Mouse (Mus musculus) liver, embryonic 14.5 days (tissue): Measurements from ENCODE around the gene Kansl1l. TPM values are rescaled to one million over a fixed set of nuclear protein-coding genes. Genes with fewer than 3 reads are reported as not detected.

Experiments used
- ATAC-seq: fragments of 200-750 bp; cut with Nextera tagmentation; 2 replicates; pipeline ENCODE4 v1.8.0; 2017; ENCODE audit warnings: moderate number of reproducible peaks, mild to moderate bottlenecking, moderate library complexity; ENCODE audit not compliant: insufficient read depth
- DNase-seq, 3 experiments: peaks; one replicate each; pipeline ENCODE4 v3.0.0-alpha.2; 2012 to 2013; ENCODE audit warnings: low read depth in 3 of 3, low spot score in 3 of 3
- H3K27ac ChIP-seq: fragments of 300-500 bp; sonication (generic); 2 replicates; pipeline ENCODE4 v1.5.1; 2014; ENCODE audit warnings: moderate library complexity, mild to moderate bottlenecking, control low read depth, inconsistent platforms
- H3K27me3 ChIP-seq: fragments of 300-500 bp; sonication (generic); 2 replicates; pipeline ENCODE4 v1.6.1; 2014; ENCODE audit warnings: mild to moderate bottlenecking, low read length, moderate library complexity; ENCODE audit not compliant: control insufficient read depth, insufficient read depth
- H3K36me3 ChIP-seq: fragments of 300-500 bp; sonication (generic); replicated peaks from 2 replicates; pipeline ENCODE4 v1.6.1; 2014; ENCODE audit warnings: low read depth; ENCODE audit not compliant: control insufficient read depth, insufficient read depth
- H3K4me1 ChIP-seq, 2 experiments: fragments of 200-500 bp in 1 of 2; fragments of 300-500 bp in 1 of 2; sonication (generic) in 1 of 2; replicated peaks; 2 replicates each; pipeline ENCODE4 v1.6.1; 2012 to 2014; ENCODE audit warnings: antibody characterized with exemption in 1 of 2, inconsistent platforms in 1 of 2, low read length in 1 of 2; ENCODE audit not compliant: control insufficient read depth in 2 of 2, insufficient read depth in 2 of 2
- H3K4me2 ChIP-seq: fragments of 300-500 bp; sonication (generic); 2 replicates; pipeline ENCODE4 v1.6.1; 2014; ENCODE audit warnings: low read depth, mild to moderate bottlenecking, control low read depth, moderate library complexity
- H3K4me3 ChIP-seq, 2 experiments: fragments of 200-500 bp in 1 of 2; fragments of 300-500 bp in 1 of 2; sonication (generic) in 1 of 2; 2 replicates each; pipeline ENCODE4 v1.5.1; 2012 to 2014; ENCODE audit warnings: low read depth in 2 of 2, low read length in 2 of 2, mild to moderate bottlenecking in 2 of 2, control low read depth in 1 of 2, inconsistent platforms in 1 of 2, moderate library complexity in 1 of 2; ENCODE audit not compliant: insufficient read depth in 1 of 2
- H3K9ac ChIP-seq: fragments of 300-500 bp; sonication (generic); replicated peaks from 2 replicates; pipeline ENCODE4 v1.6.1; 2014; ENCODE audit warnings: mild to moderate bottlenecking, control low read depth, moderate library complexity
- H3K9me3 ChIP-seq: fragments of 300-500 bp; sonication (generic); 2 replicates; pipeline ENCODE4 v1.6.1; 2016; ENCODE audit warnings: low read length, mixed read lengths; ENCODE audit not compliant: control insufficient read depth
- CTCF ChIP-seq: IDR thresholded peaks from 2 replicates; pipeline ENCODE4 v1.5.1; 2016; ENCODE audit warnings: antibody characterized with exemption, low read depth, control low read depth
- EP300 ChIP-seq: IDR thresholded peaks from 2 replicates; pipeline ENCODE4 v1.6.1; 2016; ENCODE audit warnings: antibody characterized with exemption, low read depth
- WGBS: fragments of 180-500 bp; shearing (Covaris S2); extraction: QIAGEN DNeasy Blood & Tissue Kit; methylation state at CpG from one replicate; pipeline ENCODE4 v1.1.7; 2014; ENCODE audit not compliant: insufficient replicate concordance; 5-methylcytosine and 5-hydroxymethylcytosine counted together
- polyA plus RNA-seq, 2 experiments: library from polyadenylated mRNA; depleted of rRNA in 1 of 2; stranded (reverse) in 1 of 2; unstranded in 1 of 2; fragments of >200 nt; fragmentation: Nextera tagmentation in 1 of 2; extraction: Ambion mirVana in 1 of 2; gene quantifications; 2 replicates each; pipeline versions ENCODE4 v1.2.1 to v1.2.3; 2012 to 2014

The Kansl1l gene
- polyA plus RNA-seq, 2 experiments, result 1.9 TPM

GRCm38 (mm10) chr1:66816837-66817452 is 417 bp downstream of the Kansl1l start:
- ATAC-seq (peak; percentile 81), DNase-seq (peak; percentile 75 to 78 (median 77))
- Histone ChIP-seq H3K4me3 (peak overlapping the region; percentile 69 to 90), H3K4me2 (peak overlapping the region; percentile 91), H3K27me3 (no peaks in the 10 kb centered on the region), H3K9ac (peak overlapping the region; percentile 88), H3K36me3 (no peaks in the 10 kb centered on the region), H3K27ac (peak overlapping the region; percentile 89), H3K4me1 (peaks cover 4 to 7% of the 10 kb centered on the region in 2 experiments), H3K9me3 (no peaks in the 10 kb centered on the region)
- TF ChIP-seq EP300 (no peak), CTCF (no peak)
- WGBS, result under 1% methylated on average over 58 of the region's 63 CpGs

DNA sequence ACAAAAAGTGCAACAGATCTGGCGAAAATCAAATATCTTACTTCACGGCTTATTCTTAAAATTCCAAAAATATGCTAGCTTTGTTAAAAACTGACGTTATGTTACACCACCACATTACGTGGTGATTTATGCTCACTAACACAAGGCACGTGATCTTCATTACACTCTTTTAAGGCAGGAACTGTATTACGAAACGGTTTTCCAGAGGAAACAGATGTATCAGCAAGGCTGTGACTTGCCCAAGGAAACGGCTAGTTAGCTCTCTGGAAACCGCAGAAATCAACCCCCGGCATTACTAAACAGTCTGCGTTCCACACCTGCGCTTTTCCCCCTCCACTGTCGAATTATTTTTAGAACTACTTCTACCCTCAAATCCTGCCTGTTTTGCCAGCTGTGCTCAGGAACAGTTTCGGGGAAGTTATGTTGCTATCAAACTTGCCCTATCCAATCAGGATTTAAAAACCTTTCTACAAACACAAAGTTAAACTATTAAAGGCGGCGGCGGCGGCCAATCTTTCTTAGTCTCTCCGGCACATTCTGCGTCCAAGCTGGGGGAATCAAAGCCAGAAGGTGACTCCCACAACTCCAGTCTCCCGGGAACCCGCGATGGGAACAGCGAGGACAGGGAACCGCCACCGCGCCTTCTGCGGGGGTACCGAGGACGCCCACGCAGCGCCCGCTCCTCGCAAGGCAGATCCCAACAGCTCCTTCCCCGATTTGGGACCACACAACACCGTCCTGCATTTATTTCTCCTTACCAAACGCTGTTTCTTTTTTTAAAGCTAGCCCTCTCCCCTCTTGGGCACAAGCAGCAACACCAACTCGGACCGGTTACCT is 1.2 kb downstream of the Kansl1l start:
- no peaks in the 10 kb centered on the region for H3K27me3 ChIP-seq
- peak overlapping the region; percentile 69 to 85 for H3K4me3 ChIP-seq
- DNase-seq, result peak; percentile 24 to 60 (median 40)
- 0 out of 2 replicates have a peak, but pooled peaks have one; percentile 7 for ATAC-seq
- H3K27ac ChIP-seq, result peak overlapping the region; percentile 61
- H3K4me2 ChIP-seq, result peak overlapping the region; percentile 91
- no peaks in the 10 kb centered on the region for H3K9me3 ChIP-seq
- peaks cover 4 to 7% of the 10 kb centered on the region in 2 experiments for H3K4me1 ChIP-seq
- H3K9ac ChIP-seq, result peak overlapping the region; percentile 84
- TF ChIP-seq CTCF (no peak), EP300 (peak; percentile 31; the same call in 1 of the 2 replicates)
- no peaks in the 10 kb centered on the region for H3K36me3 ChIP-seq
- under 1% methylated on average over 39 of the region's 39 CpGs for WGBS

- H3K4me2 ChIP-seq, result peak overlapping the region; percentile 41
- H3K4me3 ChIP-seq, result no peak overlapping the region
- no peaks in the 10 kb centered on the region for H3K36me3 ChIP-seq
- DNase-seq, result no peak
- H3K27ac ChIP-seq, result no peak overlapping the region
- no peak for TF ChIP-seq EP300
- no peak for ATAC-seq
- H3K27me3 ChIP-seq, result no peaks in the 10 kb centered on the region
- WGBS, result 29% methylated on average over 8 of the region's 8 CpGs
- H3K9me3 ChIP-seq, result no peaks in the 10 kb centered on the region
- 0 out of 2 replicates have a peak overlapping the region, but pooled peaks have one; percentile 3 for H3K9ac ChIP-seq
- peaks cover 4 to 7% of the 10 kb centered on the region in 2 experiments for H3K4me1 ChIP-seq
These were observed 2.6 kb downstream of the Kansl1l start for GRCm38 (mm10) chr1:66814756-66815155.

DNA sequence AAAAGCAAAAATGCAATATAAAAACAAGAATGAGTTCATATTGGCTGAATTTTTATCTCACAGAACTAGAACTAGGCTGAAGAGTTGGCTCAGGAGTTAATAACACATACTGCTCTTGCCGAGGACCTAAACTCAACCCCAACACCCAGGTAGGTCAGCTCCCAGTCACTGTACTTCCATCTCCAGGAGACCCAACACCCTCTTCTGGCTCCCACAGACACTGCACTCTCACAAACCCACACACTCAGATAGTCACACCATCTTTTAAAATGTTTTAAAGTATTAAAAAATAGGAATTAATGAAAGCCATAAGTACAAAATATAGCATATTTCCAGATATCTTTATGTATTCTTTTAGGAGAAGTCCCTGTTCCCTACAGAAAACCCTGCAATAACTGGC is 4.2 kb downstream of the Kansl1l start:
- 82% methylated on average over 1 of the region's 1 CpGs for WGBS

DNA sequence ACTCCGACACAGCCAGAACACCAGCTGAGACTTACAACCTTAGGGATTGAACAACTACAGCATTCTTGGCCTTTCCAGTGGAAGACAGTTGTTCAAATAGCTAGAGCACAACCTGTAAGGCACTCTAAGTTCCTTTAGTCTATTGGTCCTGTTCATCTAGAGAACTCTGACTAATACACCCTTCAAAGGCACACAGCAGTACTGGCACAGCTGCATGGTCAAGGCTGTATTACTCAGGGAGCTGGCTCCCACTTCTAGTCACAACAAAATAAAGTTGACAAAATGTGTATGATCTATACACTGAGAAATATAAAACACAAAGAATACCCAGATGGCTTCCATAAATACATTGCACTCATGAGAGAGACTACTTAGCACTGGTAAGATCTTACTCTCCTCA is 10.5 kb downstream of the Kansl1l start:
- DNase-seq, result no peak
- no peak overlapping the region for H3K9ac ChIP-seq
- no peaks in the 10 kb centered on the region for H3K27me3 ChIP-seq
- no peak overlapping the region for H3K4me2 ChIP-seq
- no peak for TF ChIP-seq EP300
- no peak for TF ChIP-seq CTCF
- H3K9me3 ChIP-seq, result no peaks in the 10 kb centered on the region
- WGBS, result 85% methylated on average over 1 of the region's 1 CpGs
- H3K4me3 ChIP-seq, result no peak overlapping the region
- no peak for ATAC-seq
- no peak overlapping the region for H3K27ac ChIP-seq
- H3K4me1 ChIP-seq, result no peaks in the 10 kb centered on the region
- H3K36me3 ChIP-seq, result no peaks in the 10 kb centered on the region

More for the DNA sequence above, 4.2 kb downstream of the Kansl1l start:
- Histone ChIP-seq H3K4me1 (peaks cover 4 to 7% of the 10 kb centered on the region in 2 experiments), H3K9ac (no peak overlapping the region), H3K27ac (no peak overlapping the region), H3K9me3 (no peaks in the 10 kb centered on the region), H3K27me3 (no peaks in the 10 kb centered on the region), H3K36me3 (no peaks in the 10 kb centered on the region), H3K4me2 (no peak overlapping the region), H3K4me3 (no peak overlapping the region)
- DNase-seq, result no peak
- TF ChIP-seq CTCF (0 out of 2 replicates have a peak, but pooled peaks have one; percentile 3), EP300 (no peak)
- no peak for ATAC-seq
